Mouse (Mus musculus) layer of hippocampus, postnatal 10 days (tissue): ENCODE data around the gene Gm10334. TPM values are rescaled to one million over a fixed set of nuclear protein-coding genes. Genes with fewer than 3 reads are reported as not detected.
"Not testable (repeated sequence)": the region's sequence is repeated elsewhere in the genome, so short reads cannot be mapped to it uniquely, and the experiment has no call there.

ENCODE experiments used
- DNase-seq, 2 experiments: peaks; one replicate each; pipeline ENCODE4 v3.0.0; 2021; ENCODE audit warnings: low spot score in 2 of 2
- long read RNA-seq: library from polyadenylated mRNA; stranded (forward); transcript quantifications from one replicate; pipeline ENCODE4 v2.0.0, GENCODE M21; 2023
- total RNA-seq, 2 experiments: library from RNA; stranded (reverse); gene quantifications; 2 replicates each; pipeline ENCODE4 v1.2.3; 2021

The Gm10334 gene
- total RNA-seq: not detected
- long read RNA-seq: 0 reads

DNA sequence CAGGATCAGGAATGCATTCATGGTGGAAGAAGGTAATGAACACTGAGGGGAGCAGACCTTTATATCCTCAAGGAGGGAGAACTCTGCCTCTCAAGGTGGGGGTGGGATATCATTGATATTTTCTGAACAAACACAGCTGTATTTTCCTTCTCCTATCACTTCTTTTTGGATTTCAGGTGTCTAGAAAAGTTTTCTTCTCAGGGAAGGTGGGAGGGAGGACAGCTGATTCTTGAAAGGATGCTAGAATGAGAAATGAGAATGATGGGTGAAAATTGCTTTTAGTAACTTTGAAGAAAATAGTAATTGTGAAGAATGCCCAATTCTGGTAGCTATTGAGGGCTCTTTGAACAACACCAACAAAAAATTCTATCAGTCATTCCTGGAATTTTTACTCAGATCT, at the start of gene Gm10334:
Gene Gm10334, minus strand, starts transcription at position 101 of the 400 bp plus-strand sequence.
- DNase-seq: not testable (repeated sequence)

DNA sequence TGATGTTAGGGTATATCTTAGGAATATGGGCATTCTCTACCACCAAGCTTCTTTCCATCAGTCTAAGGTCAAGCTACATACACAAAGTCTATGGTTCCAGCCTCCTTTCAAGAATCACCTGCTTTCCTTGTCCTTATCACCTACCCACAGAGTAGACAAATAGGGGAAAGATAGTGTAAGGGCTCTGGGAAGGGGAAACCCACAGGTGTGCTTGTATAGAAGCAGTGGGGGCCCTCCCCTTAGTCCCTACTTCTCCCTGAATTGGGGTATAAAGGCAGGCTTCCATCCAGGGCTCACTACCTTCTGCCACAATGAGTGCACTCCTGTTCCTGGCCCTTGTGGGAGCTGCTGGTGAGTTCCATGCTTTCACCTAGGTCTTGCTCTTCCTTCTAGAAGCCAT, 12.7 kb upstream of the Gm10334 start, which contains the start of gene Prss1:
Gene Prss1, plus strand, starts transcription at position 301 of the 400 bp plus-strand sequence.
- DNase-seq: not testable (repeated sequence)

DNA sequence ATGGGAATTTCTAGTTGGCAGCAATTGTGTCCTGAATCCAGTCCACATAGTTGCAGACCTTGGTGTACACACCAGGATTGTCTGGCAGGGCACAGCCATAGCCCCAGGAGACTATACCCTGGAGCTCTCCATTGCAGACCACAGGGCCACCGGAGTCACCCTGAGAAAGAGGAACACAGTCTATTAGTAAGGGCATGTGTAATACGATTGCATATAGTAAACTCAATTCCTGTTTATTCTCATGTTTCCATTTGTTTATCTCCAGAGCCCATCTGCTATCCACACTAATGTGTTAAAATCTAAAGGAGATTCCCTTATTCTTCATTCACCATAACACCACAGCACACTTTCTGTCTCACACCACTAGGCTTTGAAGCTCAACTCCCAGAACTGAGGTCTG, 3.7 kb downstream of the Gm10334 start:
- DNase-seq: not testable (repeated sequence)

Other genes starting within 250 kb of the Gm10334 start
- not detected for gene Try4, start 143.9 kb downstream of the Gm10334 start, total RNA-seq
- not detected for gene Try5, start 129.3 kb downstream of the Gm10334 start, total RNA-seq
- not detected for gene Try10, start 92.0 kb downstream of the Gm10334 start, total RNA-seq
- gene Prss3, start 68.5 kb downstream of the Gm10334 start, total RNA-seq: not detected
- not detected for gene Gm5771, start 53.8 kb downstream of the Gm10334 start, total RNA-seq
- gene Prss1, start 12.8 kb upstream of the Gm10334 start, total RNA-seq: not detected
- gene Prss2, start 75.6 kb upstream of the Gm10334 start, total RNA-seq: not detected
- gene Ephb6, start 159.3 kb upstream of the Gm10334 start, total RNA-seq: 10 to 100 TPM; 68.2 to 70.3 TPM
- gene Trpv6, start 190.3 kb upstream of the Gm10334 start, total RNA-seq: 1 to 10 TPM in 1 of 2 experiments, under 1 TPM in 1; 0.67 to 1.4 TPM
- not detected for gene Trpv5, start 234.6 kb upstream of the Gm10334 start, total RNA-seq
- not detected for gene Llcfc1, start 238.3 kb upstream of the Gm10334 start, total RNA-seq